Mouse (Mus musculus) liver, embryonic 16.5 days (tissue): ENCODE data around the gene Smad3. TPM values are rescaled to one million over a fixed set of nuclear protein-coding genes. Genes with fewer than 3 reads are reported as not detected.
A peak's percentile ranks its signal among the peaks of the same experiment; 100 is the strongest.

Experiments
- ATAC-seq: fragments of 200-750 bp; cut with Nextera tagmentation; 2 replicates; pipeline ENCODE4 v1.8.0; 2017; ENCODE audit warnings: low read depth, mild to moderate bottlenecking, moderate number of reproducible peaks, moderate library complexity
- H3K27ac ChIP-seq: fragments of 300-500 bp; sonication (generic); 2 replicates; pipeline ENCODE4 v1.5.1; 2014; ENCODE audit warnings: mild to moderate bottlenecking, low read length
- H3K27me3 ChIP-seq: fragments of 300-500 bp; sonication (generic); 2 replicates; pipeline ENCODE4 v1.6.1; 2014; ENCODE audit warnings: low read depth, low read length, mixed read lengths; ENCODE audit not compliant: control insufficient read depth, insufficient read depth
- H3K36me3 ChIP-seq: fragments of 300-500 bp; sonication (generic); 2 replicates; pipeline ENCODE4 v1.6.1; 2014; ENCODE audit warnings: mild to moderate bottlenecking; ENCODE audit not compliant: control insufficient read depth, insufficient read depth
- H3K4me1 ChIP-seq: fragments of 300-500 bp; sonication (generic); 2 replicates; pipeline ENCODE4 v1.6.1; 2014; ENCODE audit warnings: low read depth, low read length, mixed read lengths; ENCODE audit not compliant: control insufficient read depth
- H3K4me2 ChIP-seq: fragments of 300-500 bp; sonication (generic); 2 replicates; pipeline ENCODE4 v1.6.1; 2014; ENCODE audit warnings: low read depth, low read length, mixed read lengths
- H3K4me3 ChIP-seq: fragments of 300-500 bp; sonication (generic); 2 replicates; pipeline ENCODE4 v1.5.1; 2014; ENCODE audit warnings: low read depth, mild to moderate bottlenecking, low read length
- H3K9ac ChIP-seq: fragments of 300-500 bp; sonication (generic); 2 replicates; pipeline ENCODE4 v1.6.1; 2014; ENCODE audit warnings: low read depth, low read length
- H3K9me3 ChIP-seq: fragments of 300-500 bp; sonication (generic); replicated peaks from 2 replicates; pipeline ENCODE4 v1.6.1; 2016; ENCODE audit warnings: low read length; ENCODE audit not compliant: control insufficient read depth
- WGBS: fragments of 180-500 bp; shearing (Covaris S2); extraction: QIAGEN DNeasy Blood & Tissue Kit; methylation state at CpG from one replicate; pipeline ENCODE4 v1.1.7; 2014; ENCODE audit not compliant: insufficient replicate concordance; 5-methylcytosine and 5-hydroxymethylcytosine counted together
- polyA plus RNA-seq: library from polyadenylated mRNA; unstranded; fragments of >200 nt; fragmentation: Nextera tagmentation; extraction: Ambion mirVana; gene quantifications from 2 replicates; pipeline ENCODE4 v1.2.1, GENCODE M21; 2015

Gene Smad3
- polyA plus RNA-seq, 1 experiment from 2014 or later: 2.7 TPM

DNA sequence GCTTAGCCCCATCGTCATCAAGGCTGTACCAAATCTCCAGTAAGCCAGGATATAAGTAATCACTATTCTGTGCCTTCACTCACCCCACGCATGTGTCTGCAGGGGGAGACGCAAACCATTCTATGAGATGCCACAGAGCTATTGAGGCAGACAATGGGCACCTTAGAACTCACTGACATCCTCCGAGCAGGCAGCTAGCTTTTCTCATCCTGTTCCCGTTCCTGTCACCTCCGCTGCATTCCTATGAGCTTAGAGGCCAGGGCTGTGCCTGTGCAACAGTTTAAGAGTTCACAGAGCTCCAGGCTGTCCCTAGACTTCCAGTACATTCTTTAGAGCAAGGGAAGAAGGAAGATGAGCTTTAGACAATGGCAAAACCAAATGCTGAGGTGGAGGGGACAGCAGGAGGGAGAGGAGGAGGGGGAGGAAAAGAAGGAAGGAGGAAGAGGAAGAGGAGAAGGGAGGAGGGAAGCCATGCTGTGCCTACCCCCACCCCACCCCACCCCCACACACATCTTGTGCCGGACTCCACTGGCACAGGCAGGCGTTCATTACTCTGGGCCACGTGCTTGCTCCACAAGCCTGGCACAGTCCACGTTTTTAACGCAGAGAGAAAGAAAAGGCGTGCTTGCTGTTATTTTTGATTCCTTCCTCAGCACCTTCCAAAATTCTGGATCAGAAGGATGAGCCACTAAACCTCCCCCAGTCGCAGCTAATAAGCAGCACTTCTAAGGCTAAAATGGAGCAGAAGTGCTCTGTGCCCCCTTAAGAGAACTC is 14.7 kb downstream of the Smad3 start:
- 66% methylated on average over 13 of the region's 13 CpGs for WGBS
- Histone ChIP-seq H3K4me2 (no peak overlapping the region), H3K9ac (no peak overlapping the region), H3K27me3 (no peaks in the 10 kb centered on the region), H3K36me3 (no peaks in the 10 kb centered on the region), H3K4me1 (peaks cover 74% of the 10 kb centered on the region), H3K4me3 (no peak overlapping the region), H3K27ac (no peak overlapping the region), H3K9me3 (no peaks in the 10 kb centered on the region)
- ATAC-seq: no peak

- H3K4me2 ChIP-seq: 0 out of 2 replicates have a peak overlapping the region, but pooled peaks have one; percentile 4
- H3K27ac ChIP-seq: no peak overlapping the region
- no peaks in the 10 kb centered on the region for H3K27me3 ChIP-seq
- H3K36me3 ChIP-seq: no peaks in the 10 kb centered on the region
- WGBS: 24% methylated on average over 3 of the region's 3 CpGs
- H3K4me1 ChIP-seq: peaks cover 71% of the 10 kb centered on the region
- no peak overlapping the region for H3K9ac ChIP-seq
- ATAC-seq: no peak
- H3K9me3 ChIP-seq: no peaks in the 10 kb centered on the region
- no peak overlapping the region for H3K4me3 ChIP-seq
Measured at GRCm38 (mm10) chr9:63742318-63742717, 15.5 kb downstream of the Smad3 start.

DNA sequence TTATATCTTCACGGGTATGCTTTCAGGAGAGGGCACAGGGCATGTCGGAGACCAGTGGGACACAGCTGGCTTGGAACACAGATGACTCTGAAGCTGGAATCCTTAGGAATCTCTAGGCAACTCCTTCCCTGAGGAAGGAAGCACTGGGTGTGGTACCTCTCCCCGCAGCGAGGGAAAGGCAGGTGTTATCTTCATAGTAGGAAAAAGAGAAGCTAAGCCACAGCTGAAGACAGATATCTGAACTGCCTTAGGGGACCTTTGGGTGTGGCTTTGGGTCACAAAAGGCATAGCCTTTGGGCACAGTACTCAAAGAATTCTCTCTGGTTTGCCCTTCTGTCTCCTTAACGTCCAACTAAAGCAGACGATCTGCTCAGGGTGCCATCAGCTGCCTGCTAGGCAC is 16.0 kb downstream of the Smad3 start:
- Histone ChIP-seq H3K4me2 (0 out of 2 replicates have a peak overlapping the region, but pooled peaks have one; percentile 4), H3K9me3 (no peaks in the 10 kb centered on the region), H3K36me3 (no peaks in the 10 kb centered on the region), H3K9ac (no peak overlapping the region), H3K4me1 (peaks cover 69% of the 10 kb centered on the region), H3K27ac (no peak overlapping the region), H3K27me3 (no peaks in the 10 kb centered on the region), H3K4me3 (no peak overlapping the region)
- WGBS: 28% methylated on average over 6 of the region's 6 CpGs
- no peak for ATAC-seq

GRCm38 (mm10) chr9:63740320-63740841 is 17.4 kb downstream of the Smad3 start:
- Histone ChIP-seq H3K4me1 (peaks cover 64% of the 10 kb centered on the region), H3K36me3 (no peaks in the 10 kb centered on the region), H3K27me3 (no peaks in the 10 kb centered on the region), H3K4me3 (no peak overlapping the region), H3K9me3 (no peaks in the 10 kb centered on the region), H3K9ac (no peak overlapping the region), H3K4me2 (no peak overlapping the region), H3K27ac (no peak overlapping the region)
- no peak for ATAC-seq
- 42% methylated on average over 10 of the region's 10 CpGs for WGBS

- Histone ChIP-seq H3K9me3 (no peaks in the 10 kb centered on the region), H3K36me3 (no peaks in the 10 kb centered on the region), H3K4me1 (peaks cover 57% of the 10 kb centered on the region), H3K27me3 (no peaks in the 10 kb centered on the region), H3K4me3 (no peak overlapping the region), H3K9ac (no peak overlapping the region), H3K27ac (peak overlapping the region; percentile 18; the same call in 1 of the 2 replicates), H3K4me2 (no peak overlapping the region)
- ATAC-seq: no peak
- 32% methylated on average over 11 of the region's 11 CpGs for WGBS
Measured at GRCm38 (mm10) chr9:63738830-63739229, 19.0 kb downstream of the Smad3 start.

GRCm38 (mm10) chr9:63738086-63738701 is 19.6 kb downstream of the Smad3 start:
- H3K9me3 ChIP-seq: no peaks in the 10 kb centered on the region
- H3K4me2 ChIP-seq: no peak overlapping the region
- WGBS: 24% methylated on average over 12 of the region's 12 CpGs
- H3K27me3 ChIP-seq: no peaks in the 10 kb centered on the region
- H3K4me3 ChIP-seq: no peak overlapping the region
- peak overlapping the region; percentile 18; the same call in 1 of the 2 replicates for H3K27ac ChIP-seq
- no peak overlapping the region for H3K9ac ChIP-seq
- no peak for ATAC-seq
- H3K4me1 ChIP-seq: peaks cover 52% of the 10 kb centered on the region
- no peaks in the 10 kb centered on the region for H3K36me3 ChIP-seq

GRCm38 (mm10) chr9:63737426-63737931 is 20.3 kb downstream of the Smad3 start:
- WGBS: 38% methylated on average over 9 of the region's 9 CpGs
- H3K27me3 ChIP-seq: no peaks in the 10 kb centered on the region

DNA sequence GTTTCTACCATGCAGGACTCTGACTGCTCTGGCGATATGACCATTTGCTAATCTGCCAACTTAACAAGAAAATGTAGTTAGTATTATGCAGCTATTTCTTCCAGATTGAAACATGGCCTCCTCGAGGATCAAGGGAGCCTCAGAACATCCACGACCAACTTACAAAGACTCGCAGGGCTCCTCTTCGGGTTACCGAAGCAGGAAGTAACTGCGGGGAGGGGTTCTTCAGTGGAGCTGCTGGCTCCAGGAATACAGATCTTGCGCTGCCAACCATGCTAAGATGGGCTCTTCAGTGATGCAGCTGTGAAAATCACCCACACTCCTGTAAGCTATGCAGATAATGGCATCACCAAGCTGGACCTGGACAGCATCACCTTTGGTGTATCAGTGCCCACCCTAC is 23.5 kb downstream of the Smad3 start:
- Histone ChIP-seq H3K4me1 (peaks cover 33% of the 10 kb centered on the region), H3K9me3 (no peaks in the 10 kb centered on the region), H3K27ac (no peak overlapping the region), H3K9ac (no peak overlapping the region), H3K4me2 (no peak overlapping the region), H3K4me3 (no peak overlapping the region), H3K27me3 (no peaks in the 10 kb centered on the region), H3K36me3 (no peaks in the 10 kb centered on the region)
- WGBS: 54% methylated on average over 8 of the region's 8 CpGs
- ATAC-seq: no peak

More at GRCm38 (mm10) chr9:63737426-63737931, 20.3 kb downstream of the Smad3 start:
- no peak overlapping the region for H3K4me3 ChIP-seq
- H3K9me3 ChIP-seq: no peaks in the 10 kb centered on the region
- peak overlapping the region; percentile 18; the same call in 1 of the 2 replicates for H3K27ac ChIP-seq
- H3K36me3 ChIP-seq: no peaks in the 10 kb centered on the region
- peak; percentile 28 for ATAC-seq
- no peak overlapping the region for H3K4me2 ChIP-seq
- H3K4me1 ChIP-seq: peaks cover 45% of the 10 kb centered on the region
- H3K9ac ChIP-seq: no peak overlapping the region

GRCm38 (mm10) chr9:63732700-63733099 is 25.1 kb downstream of the Smad3 start:
- Histone ChIP-seq H3K4me3 (no peak overlapping the region), H3K36me3 (no peaks in the 10 kb centered on the region), H3K9ac (no peak overlapping the region), H3K27me3 (no peaks in the 10 kb centered on the region), H3K4me2 (no peak overlapping the region), H3K9me3 (no peaks in the 10 kb centered on the region), H3K4me1 (peaks cover 29% of the 10 kb centered on the region), H3K27ac (no peak overlapping the region)
- WGBS: 68% methylated on average over 7 of the region's 7 CpGs
- ATAC-seq: no peak
